Mouse (Mus musculus) cortical plate, adult 2 months (tissue): Measurements from ENCODE around the gene Nup160. TPM values are rescaled to one million over a fixed set of nuclear protein-coding genes. Genes with fewer than 3 reads are reported as not detected.
A peak's percentile ranks its signal among the peaks of the same experiment; 100 is the strongest.

ENCODE experiments used
- H3K27ac ChIP-seq: fragments of 200-500 bp; 2 replicates; pipeline ENCODE4 v1.5.1; 2012; ENCODE audit warnings: low read length, control low read depth, inconsistent platforms; ENCODE audit not compliant: insufficient read depth
- H3K4me1 ChIP-seq: fragments of 200-500 bp; 2 replicates; pipeline ENCODE4 v1.6.1; 2011; ENCODE audit warnings: low read length; ENCODE audit not compliant: control insufficient read depth, insufficient read depth
- H3K4me3 ChIP-seq: fragments of 200-500 bp; 2 replicates; pipeline ENCODE4 v1.5.1; 2011; ENCODE audit warnings: mild to moderate bottlenecking, low read length, control low read depth; ENCODE audit not compliant: insufficient read depth
- CTCF ChIP-seq: fragments of 200-500 bp; IDR thresholded peaks from 2 replicates; pipeline ENCODE4 v1.5.1; 2011; ENCODE audit warnings: mild to moderate bottlenecking, control low read depth, low read length; ENCODE audit not compliant: insufficient read depth; ENCODE audit errors: extremely low read depth
- POLR2A ChIP-seq: fragments of 200-500 bp; IDR thresholded peaks from 2 replicates; pipeline ENCODE4 v1.6.1; 2011; ENCODE audit warnings: mild to moderate bottlenecking, low read length, control low read depth; ENCODE audit not compliant: insufficient read depth; ENCODE audit errors: extremely low read depth
- polyA plus RNA-seq: library from polyadenylated mRNA; depleted of rRNA; stranded (reverse); fragments of >200 nt; gene quantifications from 2 replicates; pipeline ENCODE4 v1.2.3, GENCODE M21; 2012

The Nup160 gene
- polyA plus RNA-seq, 1 experiment = 12.6 TPM

DNA sequence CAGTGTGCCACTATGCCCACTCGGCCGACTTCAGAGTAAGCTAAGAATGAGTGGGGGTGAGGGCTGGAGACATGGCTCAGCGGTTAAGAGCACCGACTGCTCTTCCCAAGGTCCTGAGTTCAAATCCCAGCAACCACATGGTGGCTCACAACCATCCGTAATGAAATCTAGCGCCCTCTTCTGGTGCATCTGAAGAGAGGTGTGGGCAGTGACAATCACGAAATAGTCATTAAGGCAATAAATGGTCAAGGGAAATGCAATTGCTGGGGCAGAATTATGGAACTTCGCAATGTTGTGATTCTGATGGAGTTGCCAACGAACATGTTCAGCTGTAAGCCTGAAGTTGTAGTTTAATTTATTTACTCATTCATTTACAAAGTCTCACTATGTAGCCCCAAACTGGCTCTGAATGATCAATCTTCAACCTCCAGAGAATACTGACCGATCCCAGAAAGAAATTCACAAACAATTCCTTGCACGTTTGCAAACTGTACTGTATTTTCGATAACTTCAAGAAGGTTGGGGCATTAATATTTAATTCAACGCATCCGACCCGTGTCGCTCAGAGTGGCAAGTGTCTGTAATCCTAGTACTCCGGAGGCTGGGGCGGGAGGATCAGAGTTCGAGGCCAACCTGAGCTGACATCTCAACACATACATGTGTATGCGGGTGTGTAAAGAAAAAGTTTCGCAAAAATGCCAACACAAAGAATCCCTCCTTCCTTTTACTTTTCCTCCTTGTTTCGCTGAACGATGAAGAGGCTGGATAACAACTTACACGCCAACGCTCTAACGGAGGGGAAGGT lies 1.4 kb downstream of the Nup160 start:
- Histone ChIP-seq H3K4me1 (no peaks in the 10 kb centered on the region), H3K27ac (peak overlapping the region; percentile 62; the same call in 1 of the 2 replicates), H3K4me3 (peak overlapping the region; percentile 80)
- TF ChIP-seq CTCF = 0 out of 2 replicates have a peak, but pooled peaks have one; percentile 8
- no peak for TF ChIP-seq POLR2A

DNA sequence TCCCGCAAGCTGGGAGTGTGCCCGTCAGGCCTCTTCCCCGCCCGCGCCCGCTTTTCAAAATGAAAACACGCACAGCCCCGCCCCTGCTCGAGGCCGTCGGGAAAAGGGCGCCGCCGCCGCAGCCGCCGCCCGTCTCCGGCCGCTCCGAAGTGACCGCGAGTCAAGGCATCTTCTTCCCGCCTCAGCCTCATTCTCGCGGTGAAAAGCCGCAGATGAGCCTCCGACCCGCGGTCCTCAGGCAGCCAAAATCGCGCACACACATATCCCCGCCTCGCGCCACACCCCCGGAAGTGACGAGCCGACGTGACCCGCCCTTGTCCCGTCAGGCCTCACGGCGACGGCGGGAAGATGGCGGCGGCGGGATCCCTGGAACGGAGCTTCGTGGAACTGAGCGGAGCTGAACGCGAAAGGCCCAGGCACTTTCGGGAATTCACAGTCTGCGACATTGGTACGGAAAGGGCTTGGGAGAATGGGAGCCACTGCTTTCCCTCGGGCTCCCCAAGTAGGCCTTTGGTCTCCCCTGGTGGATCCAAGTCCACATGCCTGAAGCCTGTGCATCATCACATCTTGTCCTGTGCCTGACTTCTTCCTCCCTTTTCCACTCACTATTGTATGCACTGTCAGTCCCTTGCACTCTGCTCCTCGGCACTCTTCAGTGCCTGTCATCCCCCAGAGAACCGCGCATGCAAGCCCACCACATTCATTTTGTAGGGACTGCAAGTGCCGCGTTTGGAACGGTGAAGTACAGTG lies 2.2 kb downstream of the Nup160 start:
- TF ChIP-seq POLR2A (peak; percentile 46; the same call in 1 of the 2 replicates), CTCF (no peak)
- peak overlapping the region; percentile 80 for H3K4me3 ChIP-seq
- H3K4me1 ChIP-seq = no peaks in the 10 kb centered on the region
- H3K27ac ChIP-seq = peak overlapping the region; percentile 62

DNA sequence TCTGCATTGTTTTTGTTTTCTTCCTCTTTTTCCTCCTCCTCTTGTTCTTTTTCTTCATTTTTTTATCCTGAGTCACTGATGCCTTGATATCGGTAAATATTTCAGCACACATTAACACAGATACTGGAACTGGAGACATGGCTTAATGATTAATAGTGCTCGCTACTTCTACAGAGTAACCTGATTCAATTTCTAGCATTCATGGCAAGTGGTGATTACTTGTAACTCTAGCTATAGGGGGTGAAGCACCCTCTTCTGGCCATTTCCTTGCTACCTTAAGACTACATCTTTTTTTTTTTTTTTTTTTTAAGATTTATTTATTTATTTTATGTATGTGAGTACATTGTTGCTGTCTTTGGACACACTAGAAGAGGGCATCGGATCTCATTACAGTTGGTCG lies 23.9 kb downstream of the Nup160 start:
- Histone ChIP-seq H3K4me3 (no peak overlapping the region), H3K4me1 (no peaks in the 10 kb centered on the region), H3K27ac (no peak overlapping the region)
- TF ChIP-seq POLR2A (no peak), CTCF (no peak)

DNA sequence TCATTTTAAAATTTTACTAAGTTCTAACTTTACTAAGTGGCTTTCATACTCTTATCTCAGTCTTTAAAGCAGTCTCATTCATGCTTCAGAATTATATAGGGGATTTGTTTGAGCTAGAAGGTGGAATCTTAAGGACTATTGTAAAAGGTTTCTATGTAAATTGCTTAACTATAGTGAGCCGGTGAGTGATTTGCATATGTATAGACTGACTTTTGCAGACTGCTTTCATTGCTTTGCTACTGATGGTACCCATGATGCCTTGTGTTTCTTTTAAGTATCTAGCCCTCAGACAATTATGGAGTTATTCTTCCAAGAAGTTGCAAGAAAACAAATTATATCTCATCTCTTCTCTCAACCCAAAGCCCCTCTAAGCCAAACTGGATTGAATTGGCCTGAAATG lies 31.5 kb downstream of the Nup160 start:
- no peak for TF ChIP-seq POLR2A
- TF ChIP-seq CTCF = no peak
- H3K4me1 ChIP-seq = no peaks in the 10 kb centered on the region
- no peak overlapping the region for H3K27ac ChIP-seq
- no peak overlapping the region for H3K4me3 ChIP-seq

DNA sequence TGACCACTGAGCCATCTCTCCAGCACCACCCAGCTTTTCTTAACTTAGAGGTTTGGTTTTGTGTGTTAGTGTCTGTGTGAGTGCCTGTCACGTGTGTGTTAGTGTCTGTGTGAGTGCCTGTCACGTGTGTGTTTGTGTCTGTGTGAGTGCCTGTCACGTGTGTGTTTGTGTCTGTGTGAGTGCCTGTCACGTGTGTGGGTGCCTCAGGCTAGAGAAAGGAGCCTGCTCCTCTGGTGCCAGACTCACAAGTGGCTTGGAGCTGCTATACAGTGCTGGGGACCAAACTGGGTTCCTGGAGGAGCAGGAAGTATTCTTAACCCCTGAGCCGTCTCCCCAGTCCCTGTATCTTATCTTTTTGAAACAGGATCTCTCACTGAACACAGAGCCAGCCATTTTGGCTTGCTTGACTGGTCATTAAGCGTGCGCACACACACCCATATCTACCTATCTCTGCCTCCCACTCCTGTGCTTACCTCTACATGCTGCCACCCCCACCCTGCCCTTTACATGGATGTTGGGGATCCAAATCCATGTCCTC lies 38.6 kb downstream of the Nup160 start:
- no peak overlapping the region for H3K4me3 ChIP-seq
- H3K27ac ChIP-seq = no peak overlapping the region
- H3K4me1 ChIP-seq = no peaks in the 10 kb centered on the region
- TF ChIP-seq CTCF (no peak), POLR2A (no peak)

DNA sequence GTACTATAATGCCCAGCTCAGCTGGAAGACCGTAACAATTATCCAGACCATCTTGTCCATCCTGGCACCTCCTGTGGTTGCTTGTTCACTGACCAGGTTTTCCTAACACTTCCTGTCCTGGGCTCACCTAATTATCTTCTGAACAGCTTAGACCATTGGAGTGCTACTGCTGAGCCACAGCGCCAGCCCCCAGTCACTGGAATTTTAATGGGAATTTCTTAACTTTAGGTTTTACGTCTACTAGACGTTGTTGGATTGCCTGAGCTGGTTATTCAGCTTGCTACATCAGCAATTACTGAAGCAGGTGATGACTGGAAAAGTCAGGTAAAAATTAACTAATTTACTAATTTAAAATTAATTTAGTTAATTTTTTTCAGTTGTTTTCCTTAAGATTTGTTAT lies 40.4 kb downstream of the Nup160 start:
- H3K27ac ChIP-seq = no peak overlapping the region
- H3K4me3 ChIP-seq = no peak overlapping the region
- H3K4me1 ChIP-seq = no peaks in the 10 kb centered on the region
- no peak for TF ChIP-seq CTCF
- TF ChIP-seq POLR2A = no peak

DNA sequence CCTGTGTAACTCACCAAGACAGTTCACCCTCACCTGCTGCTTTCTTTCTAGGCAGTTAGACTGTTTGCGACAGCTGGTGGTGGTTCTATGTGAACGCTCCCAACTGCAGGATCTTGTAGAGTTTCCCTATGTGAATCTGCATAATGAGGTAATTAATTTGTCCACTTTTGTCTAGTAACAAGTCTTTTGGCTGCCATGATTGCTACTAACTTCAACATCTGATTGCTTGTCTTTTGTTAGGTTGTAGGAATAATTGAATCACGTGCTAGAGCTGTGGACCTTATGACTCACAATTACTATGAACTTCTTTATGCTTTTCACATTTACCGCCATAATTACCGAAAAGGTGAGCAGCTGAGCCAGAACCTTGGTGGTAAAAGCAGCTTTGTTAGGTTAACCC lies 40.9 kb downstream of the Nup160 start:
- no peak for TF ChIP-seq POLR2A
- TF ChIP-seq CTCF = no peak
- Histone ChIP-seq H3K4me3 (no peak overlapping the region), H3K27ac (no peak overlapping the region), H3K4me1 (no peaks in the 10 kb centered on the region)

DNA sequence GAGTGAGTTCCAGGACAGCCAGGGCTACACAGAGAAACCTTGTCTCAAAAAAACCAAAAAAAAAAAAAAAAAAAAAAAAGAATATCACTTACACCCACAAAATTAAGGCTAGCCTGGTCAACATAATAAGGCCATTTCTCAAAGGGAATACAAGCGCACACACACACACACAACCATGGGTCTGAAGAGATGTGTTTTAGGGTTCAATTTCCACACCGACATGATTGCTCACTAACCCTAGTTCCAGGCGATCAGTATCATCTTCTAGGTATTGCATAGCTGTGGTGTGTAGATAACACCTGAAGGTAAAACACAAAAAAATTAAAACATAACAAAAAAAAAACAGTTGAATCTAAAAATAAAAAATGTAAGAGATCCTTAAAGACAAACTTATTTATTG lies 49.8 kb downstream of the Nup160 start:
- Histone ChIP-seq H3K27ac (no peak overlapping the region), H3K4me3 (no peak overlapping the region), H3K4me1 (no peaks in the 10 kb centered on the region)
- no peak for TF ChIP-seq POLR2A

DNA sequence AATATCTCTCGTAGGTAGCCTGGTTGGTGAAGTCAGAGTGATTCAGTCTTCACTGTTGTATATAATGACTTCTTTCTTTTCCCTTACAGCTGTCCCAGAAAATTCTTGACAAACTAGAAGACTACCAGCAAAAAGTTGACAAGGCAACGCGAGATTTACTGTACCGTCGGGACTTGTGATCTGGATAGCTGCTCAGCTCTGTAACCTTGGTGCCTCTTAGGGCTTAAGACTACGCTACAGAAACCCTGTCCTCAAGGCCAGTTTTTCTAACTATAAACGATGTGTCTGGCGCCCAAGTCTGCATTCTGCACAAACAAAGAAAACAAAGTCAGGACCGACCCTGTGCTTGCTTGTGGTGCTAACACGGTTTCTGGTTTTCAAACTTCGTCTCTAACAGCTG lies 58.3 kb downstream of the Nup160 start:
- H3K27ac ChIP-seq = no peak overlapping the region
- no peak overlapping the region for H3K4me3 ChIP-seq
- TF ChIP-seq CTCF (no peak), POLR2A (no peak)
- no peaks in the 10 kb centered on the region for H3K4me1 ChIP-seq

DNA sequence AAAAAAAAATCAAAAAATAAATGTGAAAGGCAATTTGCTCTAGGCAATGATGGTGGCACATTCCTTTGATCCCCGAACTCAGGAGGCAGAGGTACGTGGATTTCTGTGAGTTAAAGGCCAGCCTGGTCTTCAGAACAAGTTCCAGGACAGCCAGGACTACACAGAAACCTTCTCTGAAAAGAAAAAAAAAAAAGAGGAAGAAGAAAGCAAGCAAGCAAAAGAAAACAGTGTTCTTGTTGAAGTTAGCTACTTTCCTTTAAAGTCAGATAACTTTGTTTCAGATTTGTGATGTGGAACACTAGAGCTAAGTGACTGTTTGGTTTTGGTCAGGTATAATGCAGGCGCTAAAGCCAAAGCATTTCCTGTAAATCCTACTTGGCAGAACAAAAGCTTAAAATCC lies 61.8 kb downstream of the Nup160 start:
- TF ChIP-seq CTCF (no peak), POLR2A (no peak)
- no peak overlapping the region for H3K27ac ChIP-seq
- H3K4me3 ChIP-seq = no peak overlapping the region
- no peaks in the 10 kb centered on the region for H3K4me1 ChIP-seq

DNA sequence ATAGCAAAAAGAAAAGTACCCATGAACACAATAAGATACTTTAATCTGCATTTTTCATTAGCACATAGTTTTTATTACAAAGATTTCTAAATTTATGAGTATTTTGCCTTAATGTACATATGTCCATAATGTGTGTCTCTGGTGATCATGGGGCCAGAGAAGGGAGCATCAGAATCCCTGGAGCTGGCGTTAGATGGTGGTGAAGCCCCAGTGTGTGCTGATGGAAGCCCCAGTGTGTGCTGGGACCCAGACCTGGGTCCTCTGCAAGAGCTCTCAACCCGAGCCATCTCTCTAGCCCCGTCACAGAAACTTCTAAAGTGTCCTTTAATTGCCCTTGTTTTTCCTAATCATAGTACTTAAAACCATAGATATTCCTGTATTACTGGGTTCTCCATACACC lies 62.3 kb downstream of the Nup160 start:
- TF ChIP-seq CTCF (no peak), POLR2A (no peak)
- Histone ChIP-seq H3K27ac (no peak overlapping the region), H3K4me1 (no peaks in the 10 kb centered on the region), H3K4me3 (no peak overlapping the region)
